ENCODE assay signal across 8 mouse cellular contexts in the genomic region with DNA sequence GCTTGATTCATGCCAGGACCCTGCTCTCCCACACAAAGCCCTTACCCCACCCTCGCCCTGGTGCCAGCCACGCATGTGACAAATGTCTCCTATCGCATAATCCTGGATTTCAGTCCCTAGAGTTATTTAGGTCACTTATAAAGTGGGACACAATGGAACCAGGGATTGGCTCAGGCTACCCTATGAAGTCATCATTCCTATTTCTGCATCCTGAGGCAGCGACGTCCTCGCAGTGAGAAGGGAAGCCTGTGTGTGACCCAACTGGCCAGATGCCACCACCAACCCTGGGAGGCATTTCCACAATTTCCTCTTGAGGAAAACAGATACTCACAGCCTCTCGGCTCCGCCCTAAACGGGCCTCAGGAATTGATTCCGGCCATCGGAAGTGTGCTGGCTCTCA. TPM values are rescaled to one million over a fixed set of nuclear protein-coding genes. Genes with fewer than 3 reads are reported as not detected.
DNase-seq lines count a peak whose midpoint lies in the region; ATAC-seq and TF ChIP-seq lines count a peak whose summit lies in the region.

No protein-coding gene starts in this region.

- DNase-seq in neural tube, embryonic 11.5 days (ENCODE audit: low spot score): peak; percentile 29
- no peak for DNase-seq in neural tube, embryonic 10.5 days (ENCODE audit: extremely low spot score, low spot score)
- peak; percentile 61 for DNase-seq in kidney, postnatal 0 days (ENCODE audit: low spot score)
- DNase-seq in lung, adult 18-20 months: peak; percentile 90 to 92
- DNase-seq in right cerebral cortex, postnatal 14 days: peak; percentile 46
- DNase-seq in embryo, embryonic 10 days (ENCODE audit: low spot score): no peak

- no peak for TF ChIP-seq CTCF in kidney, postnatal 0 days (IDR thresholded peaks at IDR 0.05; ENCODE audit: low read depth)

- ATAC-seq in neural tube, embryonic 11.5 days (ENCODE audit: insufficient read depth, low FRiP score, low TSS enrichment): no peak
- ATAC-seq in embryonic facial prominence, embryonic 15.5 days (ENCODE audit: insufficient number of reproducible peaks, low FRiP score, low TSS enrichment, low read depth): 0 out of 2 replicates have a peak, but pooled peaks have one; percentile 49
- peak; percentile 89 for ATAC-seq in heart, embryonic 16.5 days (replicated peaks; ENCODE audit: extremely low read depth, insufficient read depth, low FRiP score)
- ATAC-seq in kidney, postnatal 0 days (replicated peaks; ENCODE audit: low FRiP score, low read depth): no peak; the same call in 1 of the 2 replicates

- H3K36me3 ChIP-seq in neural tube, embryonic 11.5 days (ENCODE audit: control insufficient read depth, insufficient read depth, low read length): no peaks in the 10 kb centered on the region
- H3K36me3 ChIP-seq in embryonic facial prominence, embryonic 15.5 days: no peaks in the 10 kb centered on the region
- H3K36me3 ChIP-seq in heart, embryonic 16.5 days (ENCODE audit: control insufficient read depth, insufficient read depth): no peaks in the 10 kb centered on the region
- no peaks in the 10 kb centered on the region for H3K36me3 ChIP-seq in kidney, postnatal 0 days (ENCODE audit: insufficient read depth, low read length)

- H3K4me1 ChIP-seq in neural tube, embryonic 11.5 days (ENCODE audit: control insufficient read depth, insufficient read depth, low read length): peaks cover 5% of the 10 kb centered on the region; the same call in 1 of the 2 replicates
- peaks cover 28% of the 10 kb centered on the region for H3K4me1 ChIP-seq in embryonic facial prominence, embryonic 15.5 days
- H3K4me1 ChIP-seq in heart, embryonic 16.5 days (ENCODE audit: control insufficient read depth, insufficient read depth, low read length): peaks cover 60% of the 10 kb centered on the region
- peaks cover 18% of the 10 kb centered on the region for H3K4me1 ChIP-seq in kidney, postnatal 0 days (replicated peaks; ENCODE audit: insufficient read depth, low read length)

- H3K4me3 ChIP-seq in neural tube, embryonic 11.5 days (ENCODE audit: low read depth, low read length): no peak overlapping the region
- H3K4me3 ChIP-seq in embryonic facial prominence, embryonic 15.5 days (replicated peaks): no peak overlapping the region
- H3K4me3 ChIP-seq in heart, embryonic 16.5 days (ENCODE audit: low read length): no peak overlapping the region
- no peak overlapping the region for H3K4me3 ChIP-seq in kidney, postnatal 0 days (replicated peaks; ENCODE audit: low read depth, low read length)

- no peak overlapping the region for H3K9ac ChIP-seq in neural tube, embryonic 11.5 days (ENCODE audit: low read length)
- no peak overlapping the region for H3K9ac ChIP-seq in embryonic facial prominence, embryonic 15.5 days
- peak overlapping the region; percentile 54; the same call in 1 of the 2 replicates for H3K9ac ChIP-seq in heart, embryonic 16.5 days (ENCODE audit: low read length)
- no peak overlapping the region for H3K9ac ChIP-seq in kidney, postnatal 0 days (ENCODE audit: low read depth, low read length)

- 83% methylated on average over 11 of the region's 11 CpGs for WGBS in neural tube, embryonic 11.5 days
- WGBS in embryonic facial prominence, embryonic 15.5 days: 55% methylated on average over 11 of the region's 11 CpGs
- WGBS in heart, embryonic 16.5 days: 21% methylated on average over 11 of the region's 11 CpGs
- WGBS in kidney, postnatal 0 days: 52% methylated on average over 11 of the region's 11 CpGs

- no peak overlapping the region for H3K4me2 ChIP-seq in neural tube, embryonic 11.5 days (ENCODE audit: low read depth)
- no peak overlapping the region for H3K4me2 ChIP-seq in embryonic facial prominence, embryonic 15.5 days (replicated peaks)
- peak overlapping the region; percentile 45 for H3K4me2 ChIP-seq in heart, embryonic 16.5 days (ENCODE audit: low read depth, low read length)
- no peak overlapping the region for H3K4me2 ChIP-seq in kidney, postnatal 0 days (ENCODE audit: low read length)

- H3K27me3 ChIP-seq in neural tube, embryonic 11.5 days (ENCODE audit: control insufficient read depth, insufficient read depth, low read length): no peaks in the 10 kb centered on the region
- no peaks in the 10 kb centered on the region for H3K27me3 ChIP-seq in embryonic facial prominence, embryonic 15.5 days
- H3K27me3 ChIP-seq in heart, embryonic 16.5 days (ENCODE audit: control insufficient read depth, insufficient read depth, low read length): no peaks in the 10 kb centered on the region
- no peaks in the 10 kb centered on the region for H3K27me3 ChIP-seq in kidney, postnatal 0 days (ENCODE audit: insufficient read depth, low read length)

- H3K27ac ChIP-seq in neural tube, embryonic 11.5 days (ENCODE audit: low read depth, low read length): no peak overlapping the region
- H3K27ac ChIP-seq in embryonic facial prominence, embryonic 15.5 days (replicated peaks): peak overlapping the region; percentile 55; the same call in 1 of the 2 replicates
- H3K27ac ChIP-seq in heart, embryonic 16.5 days (ENCODE audit: low read length): peak overlapping the region; percentile 92
- peak overlapping the region; percentile 70 for H3K27ac ChIP-seq in kidney, postnatal 0 days

- no peaks in the 10 kb centered on the region for H3K9me3 ChIP-seq in neural tube, embryonic 11.5 days (ENCODE audit: control insufficient read depth, low read length)
- H3K9me3 ChIP-seq in embryonic facial prominence, embryonic 15.5 days (replicated peaks): no peaks in the 10 kb centered on the region
- H3K9me3 ChIP-seq in heart, embryonic 16.5 days (replicated peaks; ENCODE audit: control insufficient read depth, low read length): no peaks in the 10 kb centered on the region
- H3K9me3 ChIP-seq in kidney, postnatal 0 days (replicated peaks; ENCODE audit: low read length): no peaks in the 10 kb centered on the region

RNA-seq across cellular contexts. Expression of gene 4933415A04Rik, which starts 17.2 kb away (rescaled TPM):
- 10.2 and 12.5 TPM in 2 replicates for polyA plus RNA-seq in neural tube, embryonic 11.5 days (2014; fragmentation: Nextera tagmentation; extraction: Ambion mirVana)
- 2.8 and 3.4 TPM in 2 replicates for polyA plus RNA-seq in embryonic facial prominence, embryonic 15.5 days (2015; fragmentation: Nextera tagmentation; extraction: Ambion mirVana)
- 4.5 and 5.5 TPM in 2 replicates for polyA plus RNA-seq in heart, embryonic 16.5 days (2015; fragmentation: Nextera tagmentation; extraction: Ambion mirVana)
- polyA plus RNA-seq in kidney, postnatal 0 days (2015; fragmentation: Nextera tagmentation; extraction: Ambion mirVana): 3.8 and 4.6 TPM in 2 replicates

RNA-seq across cellular contexts. Expression of gene Fabp6, which starts 31.7 kb away (rescaled TPM):
- polyA plus RNA-seq in neural tube, embryonic 11.5 days (2014; fragmentation: Nextera tagmentation; extraction: Ambion mirVana): not detected in 2 replicates
- 1.1 and 1.2 TPM in 2 replicates for polyA plus RNA-seq in embryonic facial prominence, embryonic 15.5 days (2015; fragmentation: Nextera tagmentation; extraction: Ambion mirVana)
- 18.3 TPM in 1 of 2 replicates, not detected in the other for polyA plus RNA-seq in heart, embryonic 16.5 days (2015; fragmentation: Nextera tagmentation; extraction: Ambion mirVana)
- polyA plus RNA-seq in kidney, postnatal 0 days (2015; fragmentation: Nextera tagmentation; extraction: Ambion mirVana): 0.36 TPM in 1 of 2 replicates, not detected in the other

RNA-seq across cellular contexts. Expression of gene Ccnjl, which starts 41.0 kb away (rescaled TPM):
- polyA plus RNA-seq in neural tube, embryonic 11.5 days (2014; fragmentation: Nextera tagmentation; extraction: Ambion mirVana): 44.0 and 45.2 TPM in 2 replicates
- polyA plus RNA-seq in embryonic facial prominence, embryonic 15.5 days (2015; fragmentation: Nextera tagmentation; extraction: Ambion mirVana): 10.9 and 12.0 TPM in 2 replicates
- 19.5 and 20.4 TPM in 2 replicates for polyA plus RNA-seq in heart, embryonic 16.5 days (2015; fragmentation: Nextera tagmentation; extraction: Ambion mirVana)
- 14.1 and 14.2 TPM in 2 replicates for polyA plus RNA-seq in kidney, postnatal 0 days (2015; fragmentation: Nextera tagmentation; extraction: Ambion mirVana)

Comparison
In these comparisons a context has a peak if more than half of its experiments do, and no peak if none do; other contexts are left out.
1. DNase-seq: peak in neural tube, embryonic 11.5 days (single experiment), kidney, postnatal 0 days (single experiment), lung, adult 18-20 months (2 of 2) and right cerebral cortex, postnatal 14 days (single experiment); none in neural tube, embryonic 10.5 days (single experiment) and embryo, embryonic 10 days (single experiment).
2. ATAC-seq: peak in embryonic facial prominence, embryonic 15.5 days (single experiment) and heart, embryonic 16.5 days (single experiment); none in neural tube, embryonic 11.5 days (single experiment) and kidney, postnatal 0 days (single experiment).